Mouse (Mus musculus): ENCODE measurements at regions not wholly inside any gene's neighbourhood (a gene's known extent, or its start where the extent isn't known, plus 50 kb on each side); places are given as distances from the start of the nearest gene placed in this dataset.

DNA sequence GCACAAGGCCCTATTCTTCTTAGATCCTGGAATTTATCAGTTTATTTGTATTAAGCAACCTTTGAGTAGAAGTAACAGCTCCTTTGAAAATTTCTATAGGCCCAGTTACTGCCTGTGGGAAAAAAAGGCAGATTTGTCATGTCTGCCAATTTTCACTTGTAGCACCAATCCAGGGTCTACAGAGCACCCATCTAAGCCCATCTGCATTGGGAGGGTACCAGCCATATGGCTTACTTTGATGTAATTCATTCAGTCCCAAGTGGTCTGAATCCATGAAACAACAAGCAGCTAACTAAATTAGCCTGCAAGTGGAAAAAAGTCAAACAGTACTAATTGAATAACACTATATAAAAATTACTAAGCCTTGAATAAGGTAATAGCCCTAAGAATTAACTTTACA, 1061.3 kb upstream of the Slc10a2 start:
- TF ChIP-seq GATA1 (IDR thresholded peaks at IDR 0.05; ENCODE audit: borderline replicate concordance, low read length): no peak
- no peak for TF ChIP-seq FLI1 (IDR thresholded peaks at IDR 0.05; ENCODE audit: low read length)
